Mouse (Mus musculus): ENCODE measurements around the gene Lmo7. TPM values are rescaled to one million over a fixed set of nuclear protein-coding genes. Genes with fewer than 3 reads are reported as not detected.
A peak's percentile ranks its signal among the peaks of the same experiment; 100 is the strongest.

Lmo7 gene
- 10 to 100 TPM; 97.4 to 98.9 TPM for total RNA-seq (2021)

DNA sequence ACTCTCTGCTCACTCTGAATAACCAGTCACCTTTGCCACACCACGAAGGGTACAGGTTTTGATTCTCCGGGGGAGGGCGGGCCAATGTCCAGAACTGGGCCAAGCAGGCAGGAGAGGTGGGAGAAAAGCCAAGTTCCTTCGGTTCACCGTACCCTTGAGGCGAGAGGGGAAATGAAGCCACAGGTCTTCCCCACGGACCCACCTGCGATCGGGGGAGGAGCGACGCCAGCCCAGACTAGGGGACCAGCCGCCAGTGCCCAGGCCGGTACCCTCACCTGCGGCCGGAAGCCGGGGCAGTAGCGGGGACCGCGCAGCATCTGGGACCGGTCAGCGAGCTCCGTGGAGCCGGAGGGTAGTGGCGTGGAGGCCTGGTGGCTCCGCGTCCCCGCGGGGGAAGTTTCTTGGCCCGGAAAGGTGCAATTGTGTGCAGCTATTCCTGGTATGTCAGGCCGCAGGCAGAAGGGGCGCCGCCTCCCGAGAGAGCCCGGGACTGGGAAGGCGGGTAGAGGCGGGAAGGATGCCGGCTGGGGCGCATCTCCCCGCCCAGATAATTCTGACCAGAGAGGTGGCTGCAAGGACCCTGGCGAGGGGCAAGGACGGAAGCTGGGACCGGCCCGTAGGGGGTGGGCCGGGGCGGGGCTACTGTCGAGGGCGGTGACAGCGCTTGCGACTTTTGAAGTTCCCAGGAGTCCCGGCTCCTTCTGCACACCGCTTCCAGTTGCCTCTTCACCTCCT, at the start of gene Lmo7, which contains the start of gene Gm9922:
Lmo7 (plus strand) TSS at position 721 of the 735 bp plus-strand sequence.
Gm9922 (minus strand) TSS at position 578 of the 735 bp plus-strand sequence.
- intact Hi-C loops (cut with DNase I), result no loop called here
- peak in 1 of 2 experiments; percentile 78 for DNase-seq (ENCODE audit: extremely low spot score in 1 of 2, low spot score in 2 of 2)

DNA sequence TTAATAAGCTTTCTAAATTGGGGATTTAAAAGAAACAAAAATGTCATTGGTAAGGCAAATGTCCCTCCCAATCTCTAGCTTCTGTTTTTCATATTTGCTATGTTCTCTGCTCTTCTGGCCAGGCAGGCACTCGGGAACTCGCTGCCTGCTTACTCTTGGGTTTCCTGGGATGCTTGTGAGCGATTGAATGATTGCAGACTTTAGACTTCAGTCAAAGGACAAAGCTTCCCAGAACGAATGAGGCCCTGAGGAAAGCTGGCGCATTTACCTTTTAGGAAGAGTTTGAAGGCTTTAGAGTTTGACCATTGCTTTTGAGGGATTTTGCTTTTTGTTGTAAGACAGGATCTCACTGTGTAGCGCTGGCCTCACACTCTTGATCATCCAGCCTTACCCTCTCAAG, 42.1 kb upstream of the Lmo7 start:
- no peak for DNase-seq (ENCODE audit: extremely low spot score in 1 of 2, low spot score in 2 of 2)
- intact Hi-C loops (cut with DNase I), result no loop called here

DNA sequence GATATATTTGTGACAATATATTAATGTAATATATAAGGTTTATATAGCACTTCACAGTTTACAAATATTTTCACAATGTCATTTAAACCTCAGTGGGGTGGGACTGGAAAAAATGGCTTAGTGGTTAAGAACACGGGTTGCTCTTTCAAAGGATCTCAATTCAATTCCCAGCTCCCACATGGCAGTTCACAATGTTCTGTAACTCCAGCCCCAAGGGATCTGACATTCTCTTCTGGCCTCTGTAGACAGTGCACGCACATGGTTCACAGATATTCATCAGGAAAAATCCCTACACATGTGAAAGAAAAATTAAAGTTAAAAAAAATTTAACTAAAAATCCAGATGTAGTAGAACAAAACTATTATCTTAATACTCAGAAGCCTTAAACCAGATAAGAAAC, 41.4 kb upstream of the Lmo7 start:
- intact Hi-C loops (cut with DNase I), result no loop called here
- no peak for DNase-seq (ENCODE audit: extremely low spot score in 1 of 2, low spot score in 2 of 2)

DNA sequence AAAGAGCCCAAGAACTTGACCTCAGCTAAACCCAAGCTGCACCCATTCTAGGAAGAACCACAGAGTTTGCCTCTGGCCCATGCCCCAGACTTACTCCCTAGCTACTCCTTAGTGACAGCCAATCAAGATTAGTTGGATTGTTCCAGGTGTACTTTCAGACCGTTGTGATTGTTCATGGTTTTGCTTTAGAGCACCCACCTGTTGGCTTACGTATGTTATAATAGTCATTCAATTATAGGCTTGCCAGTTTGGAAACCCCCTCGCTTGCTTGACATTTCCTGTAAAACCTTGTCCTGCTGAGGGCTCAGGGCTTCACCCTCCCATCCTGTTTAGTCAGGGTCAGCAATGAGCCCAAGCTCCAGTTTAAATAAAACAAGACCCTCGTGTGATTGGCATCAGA, 25.3 kb upstream of the Lmo7 start:
- DNase-seq (ENCODE audit: extremely low spot score in 1 of 2, low spot score in 2 of 2), result no peak
- intact Hi-C loops (cut with DNase I), result no loop called here

DNA sequence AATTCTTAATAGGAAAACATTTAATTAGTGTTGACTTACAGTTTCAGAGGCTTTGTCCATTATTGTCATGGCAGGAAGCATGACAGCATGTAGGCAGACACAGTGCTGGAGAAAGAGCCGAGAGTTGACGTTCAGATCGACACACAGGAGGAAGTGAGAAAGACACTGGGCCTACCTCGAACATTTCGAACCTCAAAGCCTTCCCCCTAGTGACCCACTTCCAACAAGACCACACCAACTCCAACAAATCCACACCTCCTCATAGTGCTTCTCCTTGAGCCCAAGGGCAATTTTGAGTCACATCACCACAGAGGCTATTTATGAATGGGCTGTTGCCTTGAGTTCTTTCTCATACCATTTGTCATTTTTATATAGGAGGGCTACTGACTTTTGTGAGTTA, 22.7 kb upstream of the Lmo7 start:
- intact Hi-C loops (cut with DNase I), result no loop called here

DNA sequence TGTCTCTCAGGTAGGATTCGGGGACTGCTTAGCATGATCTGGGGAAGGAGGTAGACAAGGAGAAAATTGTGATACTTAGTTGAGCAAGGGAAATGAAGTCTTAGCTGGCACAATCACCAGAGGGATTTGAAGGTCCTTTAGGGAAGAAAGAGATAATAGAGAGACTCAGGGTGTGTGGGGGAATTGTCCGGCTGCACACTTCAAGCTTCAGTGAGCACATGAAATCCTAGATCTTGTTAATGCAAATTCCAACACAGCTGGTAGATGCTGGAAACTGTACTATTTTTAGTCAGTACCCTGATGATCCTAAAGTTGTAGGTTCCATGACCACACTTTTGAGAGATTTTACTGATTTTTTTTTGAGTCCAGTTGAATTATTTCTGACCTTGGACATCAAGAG, 15.3 kb upstream of the Lmo7 start:
- intact Hi-C loops (cut with DNase I), result no loop called here
- no peak for DNase-seq (ENCODE audit: extremely low spot score in 1 of 2, low spot score in 2 of 2)

More for the DNA sequence above, 22.7 kb upstream of the Lmo7 start:
- DNase-seq (ENCODE audit: extremely low spot score in 1 of 2, low spot score in 2 of 2), result no peak

DNA sequence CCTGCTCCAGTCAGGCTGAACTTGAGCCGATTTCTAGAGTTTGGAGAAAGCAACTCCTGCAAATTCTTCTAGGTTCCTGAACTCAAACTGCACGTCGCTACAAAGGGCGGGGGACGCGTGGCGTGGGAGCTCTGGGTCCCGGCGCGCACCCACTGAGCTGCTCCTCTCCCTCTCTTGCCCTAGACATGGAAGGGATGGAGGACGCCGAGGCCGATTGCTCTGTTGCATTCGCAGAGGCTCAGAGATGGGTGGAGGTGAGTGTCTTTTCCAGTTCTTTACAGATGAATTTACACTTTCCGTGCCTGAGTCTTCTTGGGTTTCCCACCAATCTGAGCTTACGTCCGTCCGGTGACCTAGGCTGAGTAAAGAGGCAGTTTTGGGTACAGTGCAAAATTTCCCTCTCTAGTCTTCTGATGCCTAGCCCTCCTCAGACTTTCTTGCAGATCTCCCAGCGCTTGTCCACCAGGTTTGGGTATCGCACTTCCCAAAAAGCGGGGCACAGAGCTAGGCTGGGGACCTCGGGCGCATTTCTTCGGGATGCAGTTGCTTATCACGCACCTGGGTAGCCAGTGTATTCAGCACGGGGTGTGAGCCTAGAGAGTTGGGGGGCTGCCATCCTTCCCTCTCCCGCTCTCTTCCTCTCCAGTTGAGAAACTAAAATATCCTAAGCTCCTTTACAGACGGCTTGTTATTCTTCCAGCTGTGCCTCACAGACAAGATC, 375 bp downstream of the Lmo7 start:
- intact Hi-C loops (cut with DNase I), result no loop called here
- no peak for DNase-seq (ENCODE audit: extremely low spot score in 1 of 2, low spot score in 2 of 2)

DNA sequence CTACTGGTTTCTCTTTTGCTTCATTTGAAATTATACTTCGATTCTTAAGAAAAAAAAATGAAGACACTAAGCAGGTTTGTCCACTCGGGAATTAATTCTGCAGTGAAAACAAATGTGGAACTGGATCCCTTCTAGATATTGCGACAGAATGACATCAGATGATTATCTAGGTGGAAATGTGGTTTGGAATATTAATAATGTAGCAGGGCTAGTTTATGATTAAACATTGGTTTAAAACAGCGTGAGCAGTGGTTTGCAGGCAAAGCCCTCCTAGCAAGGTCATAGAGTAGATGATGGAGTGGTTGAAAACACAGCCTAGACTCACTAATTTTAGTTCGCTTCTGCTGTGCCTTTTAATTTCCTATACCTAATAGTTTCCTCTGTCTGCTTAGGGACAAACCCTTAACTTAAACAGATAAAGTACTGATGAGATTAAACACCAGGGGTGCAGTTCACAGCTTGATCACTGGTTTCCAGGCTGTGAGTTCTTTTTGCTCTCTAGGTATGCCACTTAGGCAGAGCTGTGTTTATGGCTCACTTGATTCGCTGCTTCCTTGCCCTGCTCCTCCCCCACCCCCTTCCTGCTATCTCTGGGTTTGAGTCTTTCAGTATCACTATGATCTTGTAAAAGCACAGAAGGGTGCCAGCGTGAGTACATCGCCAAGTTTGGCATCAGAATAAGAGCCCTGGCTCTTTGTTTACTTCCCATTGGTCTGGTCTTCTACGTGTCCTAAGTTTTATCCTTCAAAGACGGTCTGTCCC, 4.0 kb downstream of the Lmo7 start:
- no peak for DNase-seq (ENCODE audit: extremely low spot score in 1 of 2, low spot score in 2 of 2)
- intact Hi-C loops (cut with DNase I), result no loop called here

DNA sequence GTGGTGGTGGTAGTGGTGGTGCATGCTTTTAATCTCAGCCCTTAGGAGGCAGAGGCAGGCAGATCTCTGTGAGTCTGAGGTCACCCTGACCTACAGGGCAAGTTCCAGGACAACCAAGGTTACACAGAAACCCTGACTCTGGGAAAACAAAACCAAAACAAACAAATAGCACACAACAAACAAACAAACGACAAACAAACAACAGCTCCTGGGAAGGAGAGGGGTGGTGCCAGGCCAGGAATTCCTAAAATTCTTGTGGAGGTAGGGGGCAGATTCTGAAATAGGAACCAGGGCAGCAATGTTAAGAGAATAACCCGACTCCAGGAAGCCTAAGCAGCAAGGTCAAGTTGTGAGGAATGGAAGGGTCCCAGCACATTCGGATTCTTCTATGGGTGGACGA, 7.7 kb downstream of the Lmo7 start:
- DNase-seq (ENCODE audit: extremely low spot score in 1 of 2, low spot score in 2 of 2), result no peak
- intact Hi-C loops (cut with DNase I), result no loop called here

DNA sequence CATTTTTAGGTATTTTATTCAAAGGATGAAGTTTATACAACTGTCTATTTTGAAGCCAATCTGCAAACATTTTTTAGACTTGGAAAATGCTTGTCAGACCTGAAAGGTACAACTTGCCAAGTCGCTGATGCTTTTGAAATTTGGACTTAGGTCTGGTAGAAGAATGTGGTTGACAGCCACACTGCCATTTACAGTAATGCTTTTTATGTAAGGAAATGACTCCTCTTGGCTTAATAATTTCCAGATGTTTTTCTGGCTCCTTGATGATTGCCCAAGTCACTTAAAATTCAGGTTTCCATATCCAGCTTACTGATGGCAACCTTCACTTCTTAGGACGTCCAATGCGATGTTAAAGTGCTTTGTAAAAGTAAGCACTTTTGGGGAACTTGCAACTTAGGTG, 16.9 kb downstream of the Lmo7 start:
- DNase-seq (ENCODE audit: extremely low spot score in 1 of 2, low spot score in 2 of 2), result no peak
- intact Hi-C loops (cut with DNase I), result no loop called here

DNA sequence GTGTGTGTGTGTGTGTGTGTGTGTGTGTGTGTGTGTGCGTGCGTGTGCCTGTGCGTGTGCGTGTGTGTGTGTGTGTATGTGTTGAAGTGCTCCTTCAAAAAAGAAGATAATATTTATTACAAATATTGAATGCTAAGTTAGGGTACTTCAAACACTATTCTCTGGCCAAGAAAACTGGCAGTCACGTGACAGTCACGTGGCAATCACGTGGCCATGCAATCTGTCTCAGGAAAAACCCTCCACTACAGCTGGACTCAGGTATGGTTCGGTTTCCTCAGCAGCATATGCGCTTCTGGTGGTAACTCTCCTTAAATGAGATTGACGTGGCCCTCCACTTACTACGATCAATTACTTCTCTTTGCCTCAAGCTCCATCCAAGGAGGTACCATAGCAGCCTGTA, 18.1 kb downstream of the Lmo7 start:
- DNase-seq (ENCODE audit: extremely low spot score in 1 of 2, low spot score in 2 of 2), result no peak
- intact Hi-C loops (cut with DNase I), result no loop called here

DNA sequence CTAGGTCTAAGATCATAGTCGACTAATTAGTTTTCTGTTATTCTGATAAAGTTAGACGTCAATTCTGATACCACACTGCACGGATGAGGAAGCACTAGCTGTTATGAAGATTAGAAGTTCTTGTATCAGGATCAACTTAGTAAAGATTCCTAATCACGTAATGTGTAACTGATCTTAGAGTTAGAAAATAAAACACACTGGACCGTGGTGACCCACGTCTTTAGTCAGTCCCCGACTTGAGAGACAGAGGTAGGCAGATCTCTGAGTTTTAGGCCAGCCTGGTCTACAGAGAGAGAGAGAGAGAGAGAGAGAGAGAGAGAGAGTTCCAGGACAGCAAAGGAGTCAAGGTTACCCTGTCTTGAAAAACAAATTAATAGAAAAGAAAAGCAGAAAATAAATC, 18.7 kb downstream of the Lmo7 start:
- intact Hi-C loops (cut with DNase I), result no loop called here

DNA sequence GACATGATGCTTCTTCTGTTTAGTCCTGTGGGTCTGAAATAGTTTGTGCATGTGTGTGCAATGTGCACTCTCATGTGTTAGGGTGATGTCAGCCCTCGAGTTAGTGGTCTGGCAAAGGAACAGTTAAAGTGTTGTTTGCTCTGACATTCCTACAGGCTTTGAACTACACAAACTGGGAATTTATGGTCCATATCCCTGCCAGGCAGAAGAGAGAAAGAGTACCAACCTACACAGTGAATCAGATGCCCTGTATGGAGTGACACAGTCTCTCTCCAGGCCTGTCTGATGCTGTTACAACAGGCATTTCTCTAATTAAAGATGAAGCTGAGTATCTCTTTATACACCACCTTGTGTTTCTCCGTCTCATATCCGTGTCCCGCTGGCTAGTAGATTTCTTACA, 21.2 kb downstream of the Lmo7 start:
- DNase-seq (ENCODE audit: extremely low spot score in 1 of 2, low spot score in 2 of 2), result no peak
- intact Hi-C loops (cut with DNase I), result no loop called here

More for the DNA sequence above, 18.7 kb downstream of the Lmo7 start:
- DNase-seq (ENCODE audit: extremely low spot score in 1 of 2, low spot score in 2 of 2), result no peak

DNA sequence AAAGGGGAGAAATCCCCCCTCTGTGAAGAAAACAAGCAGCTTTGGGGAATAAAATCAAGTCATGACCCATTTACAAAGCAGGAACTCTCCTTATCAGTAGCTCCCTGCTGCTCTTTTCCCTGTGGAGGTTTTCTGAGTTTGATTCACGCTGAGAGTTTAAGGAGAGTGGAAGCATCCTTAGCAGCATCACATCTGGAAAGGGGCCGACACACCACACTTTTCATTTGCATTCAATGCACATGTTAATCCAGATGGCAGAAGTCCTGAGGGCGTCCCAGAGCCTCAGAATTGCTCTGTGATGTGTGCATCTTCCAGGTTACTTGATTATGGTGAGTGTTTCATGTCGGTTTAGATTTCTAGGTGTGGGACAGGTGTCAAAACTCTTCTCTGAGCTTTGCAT, 25.7 kb downstream of the Lmo7 start:
- DNase-seq (ENCODE audit: extremely low spot score in 1 of 2, low spot score in 2 of 2), result no peak
- intact Hi-C loops (cut with DNase I), result no loop called here

DNA sequence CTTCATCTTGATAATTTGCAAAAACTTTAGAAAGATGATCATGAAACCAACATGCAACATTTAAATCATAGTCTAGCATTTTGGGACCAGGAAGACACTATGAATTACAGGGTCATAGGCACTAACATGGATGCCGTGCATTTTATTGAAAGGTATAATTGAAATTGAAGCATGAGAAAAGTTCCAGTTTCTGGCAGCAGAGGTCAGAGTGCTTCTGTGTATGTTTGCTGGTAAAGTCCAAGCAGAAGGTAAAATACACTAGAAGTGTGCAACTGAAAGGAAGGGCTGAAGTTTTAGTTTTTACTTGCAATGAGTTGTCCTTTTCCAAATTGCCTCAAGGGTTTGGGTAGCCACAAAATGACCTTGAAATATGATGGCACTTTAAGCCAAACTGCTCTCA, 32.5 kb downstream of the Lmo7 start:
- DNase-seq (ENCODE audit: extremely low spot score in 1 of 2, low spot score in 2 of 2), result no peak
- intact Hi-C loops (cut with DNase I), result no loop called here

DNA sequence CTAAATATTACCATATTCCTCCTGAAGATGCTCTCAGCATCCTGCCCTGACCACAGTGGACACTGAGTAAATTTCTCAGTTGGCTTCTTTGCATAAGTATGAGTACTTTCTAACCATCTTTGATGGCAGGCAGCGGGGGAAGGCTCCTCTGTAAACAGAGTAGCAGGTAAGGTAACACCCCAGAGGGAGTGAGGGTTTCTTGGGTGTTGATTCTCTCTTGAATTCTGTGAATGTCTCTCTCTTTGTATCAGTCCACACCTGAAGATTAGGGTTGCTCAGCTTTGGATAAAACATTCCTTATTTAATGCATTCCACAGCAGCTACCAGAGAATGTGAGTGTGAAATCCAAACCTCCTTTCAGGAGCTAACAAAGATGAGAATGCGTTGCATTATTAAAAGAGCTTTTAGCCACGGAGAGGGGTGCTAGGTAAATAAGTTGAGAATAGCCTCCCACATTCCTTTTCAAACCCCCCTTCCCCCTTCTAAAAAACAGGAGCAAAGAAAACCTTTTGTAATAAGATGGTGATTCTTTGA, 34.1 kb downstream of the Lmo7 start:
- DNase-seq (ENCODE audit: extremely low spot score in 1 of 2, low spot score in 2 of 2), result no peak
- intact Hi-C loops (cut with DNase I), result no loop called here

DNA sequence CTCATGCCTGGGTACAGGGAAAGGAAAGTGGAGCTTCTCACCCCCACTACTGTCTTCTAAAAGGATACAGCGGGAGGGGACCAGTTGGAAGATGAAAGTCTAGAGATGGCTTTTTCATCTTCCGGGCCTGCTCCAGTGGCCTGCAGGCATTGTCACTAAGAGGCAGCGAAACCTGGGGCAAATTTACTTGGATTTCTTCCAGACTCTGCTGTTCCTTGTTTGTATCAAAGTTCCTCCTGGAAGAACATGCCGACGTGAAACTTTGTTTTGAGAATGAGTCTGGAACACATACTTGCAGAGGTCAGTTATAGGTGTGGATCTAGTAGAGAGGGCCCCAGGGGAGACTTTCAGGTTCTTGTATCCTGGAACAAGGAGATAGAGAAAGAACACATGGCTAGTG, 41.6 kb downstream of the Lmo7 start:
- no peak for DNase-seq (ENCODE audit: extremely low spot score in 1 of 2, low spot score in 2 of 2)
- intact Hi-C loops (cut with DNase I), result loop anchor here (10.0 kb wide), 2 partner anchors 153 to 1213 kb away; partner anchors contain the start of gene Kctd12

DNA sequence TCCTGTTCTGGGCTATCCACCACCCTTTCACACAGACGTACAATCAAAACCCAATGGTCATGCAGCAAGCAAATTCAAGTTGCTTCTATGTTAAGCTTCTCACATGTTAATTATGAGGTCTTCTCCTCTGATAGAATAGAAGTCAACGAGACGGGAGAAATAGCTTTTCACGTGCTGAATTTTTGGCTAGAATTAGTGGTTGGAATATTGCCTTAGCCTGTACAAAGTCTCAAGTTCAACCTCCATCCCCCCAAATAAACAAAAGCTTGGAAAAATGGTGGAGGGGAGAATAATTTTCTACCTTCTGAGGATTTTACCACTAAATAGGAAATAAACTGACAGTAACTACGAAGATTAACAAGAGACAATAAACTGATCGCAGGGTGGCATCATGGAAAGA, 42.0 kb downstream of the Lmo7 start:
- intact Hi-C loops (cut with DNase I), result loop anchor here (10.0 kb wide), 2 partner anchors 153 to 1213 kb away; partner anchors contain the start of gene Kctd12
- no peak for DNase-seq (ENCODE audit: extremely low spot score in 1 of 2, low spot score in 2 of 2)

DNA sequence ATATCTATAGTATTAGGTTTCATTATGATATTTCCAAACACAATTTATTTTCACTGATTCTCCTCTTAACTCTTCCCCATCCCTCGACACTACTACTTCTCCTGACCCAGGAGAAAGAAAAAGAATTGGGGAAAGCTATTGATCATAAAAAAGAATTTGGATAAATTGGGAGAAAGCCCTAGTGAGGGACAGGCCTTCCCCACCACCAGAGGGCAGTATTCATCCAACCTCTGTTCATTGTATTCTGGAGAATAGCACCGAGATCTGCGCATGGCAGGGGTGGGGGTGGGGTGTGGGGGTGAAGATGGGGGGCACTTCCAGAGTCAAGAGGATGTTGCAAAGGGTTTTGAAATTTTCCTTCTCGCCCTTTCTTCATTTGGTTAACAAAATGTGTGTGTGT, 44.9 kb downstream of the Lmo7 start:
- intact Hi-C loops (cut with DNase I), result loop anchor here (10.0 kb wide), 2 partner anchors 150 to 1210 kb away; partner anchors contain the start of gene Kctd12
- DNase-seq (ENCODE audit: extremely low spot score in 1 of 2, low spot score in 2 of 2), result no peak

Measured in left cerebral cortex, postnatal 10 days (tissue).